Mouse (Mus musculus) ES-Bruce4 (cell line): ENCODE data around the gene Syn2.

Source experiments
- CTCF ChIP-seq: IDR thresholded peaks from one replicate; pipeline ENCODE4 v1.8.1; 2011; ENCODE audit warnings: low read depth, low read length
- EP300 ChIP-seq: IDR thresholded peaks from 2 replicates; pipeline ENCODE4 v1.6.1; 2011; ENCODE audit warnings: low read depth, low read length; ENCODE audit not compliant: insufficient read depth

DNA sequence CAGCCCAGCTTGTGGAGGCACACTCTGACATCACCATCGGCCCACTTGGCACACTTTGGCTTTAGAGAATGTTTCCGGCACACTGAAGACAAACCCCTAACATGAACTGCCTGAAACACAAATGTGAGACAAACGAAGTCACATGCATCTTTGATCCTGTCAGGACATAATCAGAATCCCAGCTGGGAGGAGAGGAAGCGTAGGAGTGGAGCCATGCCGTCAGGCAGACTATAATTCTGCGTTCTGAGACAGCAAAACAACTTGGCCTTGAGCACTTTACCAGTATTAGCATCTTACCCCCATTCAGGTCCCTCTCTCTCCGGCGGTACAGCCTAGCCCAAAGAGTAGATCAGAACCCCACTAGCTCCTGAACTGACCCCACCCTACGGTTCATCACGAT, 138.6 kb downstream of the Syn2 start:
- TF ChIP-seq EP300 = no peak
- no peak for TF ChIP-seq CTCF
